Mouse (Mus musculus) neural tube, embryonic 13.5 days (tissue): ENCODE results near the gene Braf. TPM values are rescaled to one million over a fixed set of nuclear protein-coding genes. Genes with fewer than 3 reads are reported as not detected.

Source experiments
- ATAC-seq: fragments of 200-750 bp; cut with Nextera tagmentation; 2 replicates; pipeline ENCODE4 v1.8.0; 2017; ENCODE audit warnings: low read depth, mild to moderate bottlenecking, moderate TSS enrichment, moderate library complexity
- H3K27ac ChIP-seq: fragments of 300-500 bp; sonication (generic); replicated peaks from 2 replicates; pipeline ENCODE4 v1.5.1; 2015; ENCODE audit warnings: moderate library complexity, mild to moderate bottlenecking, inconsistent platforms
- H3K27me3 ChIP-seq: fragments of 300-500 bp; sonication (generic); 2 replicates; pipeline ENCODE4 v1.6.1; 2015; ENCODE audit warnings: mild to moderate bottlenecking, inconsistent platforms
- H3K36me3 ChIP-seq: fragments of 300-500 bp; sonication (generic); 2 replicates; pipeline ENCODE4 v1.6.1; 2015; ENCODE audit warnings: mild to moderate bottlenecking, inconsistent platforms
- H3K4me1 ChIP-seq: fragments of 300-500 bp; sonication (generic); replicated peaks from 2 replicates; pipeline ENCODE4 v1.6.1; 2015; ENCODE audit warnings: inconsistent platforms
- H3K4me2 ChIP-seq: fragments of 300-500 bp; sonication (generic); 2 replicates; pipeline ENCODE4 v1.6.1; 2015; ENCODE audit warnings: inconsistent platforms, mild to moderate bottlenecking, moderate library complexity
- H3K4me3 ChIP-seq: fragments of 300-500 bp; sonication (generic); 2 replicates; pipeline ENCODE4 v1.5.1; 2015; ENCODE audit warnings: mild to moderate bottlenecking, inconsistent platforms
- H3K9ac ChIP-seq: fragments of 300-500 bp; sonication (generic); 2 replicates; pipeline ENCODE4 v1.6.1; 2015; ENCODE audit warnings: moderate library complexity, mild to moderate bottlenecking, inconsistent platforms
- H3K9me3 ChIP-seq: fragments of 300-500 bp; sonication (generic); 2 replicates; pipeline ENCODE4 v1.6.1; 2016; ENCODE audit warnings: inconsistent platforms
- WGBS: fragments of 180-500 bp; shearing (Covaris S2); methylation state at CpG from one replicate; pipeline ENCODE4 v1.1.7; 2015; 5-methylcytosine and 5-hydroxymethylcytosine counted together
- polyA plus RNA-seq: library from polyadenylated mRNA; unstranded; fragments of >200 nt; fragmentation: Nextera tagmentation; extraction: Ambion mirVana; gene quantifications from 2 replicates; pipeline ENCODE4 v1.2.1, GENCODE M21; 2015

The Braf gene
- polyA plus RNA-seq, 1 experiment from 2014 or later, result 25.3 TPM

DNA sequence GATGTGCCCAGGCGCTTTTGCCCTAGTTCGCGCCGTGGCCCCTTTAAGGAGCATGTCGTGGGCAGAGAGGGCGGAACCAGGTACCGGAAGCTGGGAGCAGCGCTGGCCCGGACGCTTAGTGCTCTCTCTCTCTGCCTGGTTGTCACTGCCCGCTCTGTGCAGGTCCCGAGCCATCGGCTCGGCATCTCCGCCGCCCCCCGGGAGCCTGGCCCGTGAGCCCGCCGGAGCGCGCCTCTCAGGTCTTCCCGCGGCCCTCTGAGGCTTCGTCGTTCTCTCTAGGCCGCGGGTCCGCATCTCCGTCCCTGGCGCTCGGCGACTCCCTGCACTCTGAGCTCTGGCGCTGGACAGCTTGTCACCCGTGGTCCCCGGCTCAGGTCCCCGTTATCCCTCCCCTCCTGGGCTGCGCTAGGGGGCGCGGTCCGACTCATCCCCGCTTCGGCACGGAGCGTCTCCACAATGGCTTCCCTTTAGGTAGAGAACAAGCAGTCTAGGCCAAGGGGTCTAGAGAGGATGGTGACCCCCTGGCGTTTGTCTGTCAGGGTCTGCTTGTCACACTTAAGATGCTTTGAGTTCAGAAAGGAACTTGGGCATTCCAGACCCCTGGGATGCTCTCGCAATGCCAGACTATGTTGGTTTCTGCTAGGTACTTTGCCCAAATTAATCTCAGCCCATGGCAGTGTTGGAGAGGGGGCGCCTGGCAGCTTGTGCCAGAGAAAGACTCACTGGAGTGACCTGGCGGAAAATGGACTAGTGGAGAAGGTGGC, 151.3 kb downstream of the Braf start, which contains the start of gene Adck2:
TSS of gene Adck2 (plus strand) at position 83 of the 764 bp plus-strand sequence.
- Histone ChIP-seq H3K36me3 (peaks cover 24% of the 10 kb centered on the region), H3K4me1 (peaks cover 16% of the 10 kb centered on the region), H3K4me2 (peak within 1 kb of the TSS; percentile 90), H3K4me3 (peak within 1 kb of the TSS; percentile 88), H3K27me3 (no peaks in the 10 kb centered on the region), H3K9me3 (no peaks in the 10 kb centered on the region), H3K9ac (peak within 1 kb of the TSS; percentile 93), H3K27ac (peak within 1 kb of the TSS; percentile 97)
- ATAC-seq, result peak; percentile 98
- WGBS, result 1% methylated on average over 48 of the region's 49 CpGs

DNA sequence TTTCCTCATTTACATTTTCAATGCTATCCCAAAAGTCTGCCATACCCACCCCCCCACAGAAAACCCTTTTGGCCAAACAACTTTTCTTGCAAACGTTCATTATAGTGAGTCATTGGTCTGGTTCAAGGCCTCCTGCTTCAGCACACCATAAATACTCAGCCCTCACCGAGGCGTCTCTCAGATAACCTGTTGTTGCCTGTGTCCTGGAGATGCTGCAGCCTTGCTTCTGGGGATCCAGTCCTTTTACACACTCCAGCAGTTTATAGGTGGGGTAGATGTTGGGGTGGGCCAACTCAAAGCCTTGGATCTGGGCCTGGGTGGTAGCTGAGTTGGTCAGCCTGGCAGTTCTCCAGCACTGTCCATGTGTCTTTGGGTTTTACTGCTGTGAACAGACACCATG, 154.8 kb downstream of the Braf start:
- H3K27me3 ChIP-seq, result no peaks in the 10 kb centered on the region
- 76% methylated on average over 3 of the region's 3 CpGs for WGBS
- no peak overlapping the region for H3K27ac ChIP-seq
- no peaks in the 10 kb centered on the region for H3K9me3 ChIP-seq
- no peak overlapping the region for H3K4me3 ChIP-seq
- H3K4me1 ChIP-seq, result peaks cover 16% of the 10 kb centered on the region
- no peak overlapping the region for H3K9ac ChIP-seq
- ATAC-seq, result no peak
- H3K4me2 ChIP-seq, result no peak overlapping the region
- H3K36me3 ChIP-seq, result no peaks in the 10 kb centered on the region

DNA sequence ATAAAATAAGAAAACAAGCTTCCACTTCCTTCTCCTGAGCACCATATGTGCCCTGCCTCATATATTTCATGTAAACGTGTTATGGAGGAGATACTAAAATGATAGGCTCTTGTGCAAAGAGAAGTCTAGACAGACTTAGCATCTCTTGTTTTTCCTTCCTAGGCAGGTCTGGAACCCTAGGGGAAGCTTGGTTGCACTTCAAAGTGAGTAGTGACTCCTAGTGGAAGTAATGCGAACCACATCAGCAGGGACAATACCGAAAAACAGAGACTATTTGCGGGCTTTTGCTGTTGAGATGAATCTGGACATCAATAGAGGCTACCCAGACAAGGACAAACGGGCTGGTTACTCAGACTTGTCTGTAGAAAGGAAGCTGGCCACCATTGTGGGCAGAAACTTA, 157.7 kb downstream of the Braf start:
- no peak overlapping the region for H3K4me3 ChIP-seq
- no peaks in the 10 kb centered on the region for H3K36me3 ChIP-seq
- no peak overlapping the region for H3K4me2 ChIP-seq
- H3K27ac ChIP-seq, result no peak overlapping the region
- peaks cover under 1% of the 10 kb centered on the region; the same call in 1 of the 2 replicates for H3K4me1 ChIP-seq
- no peak for ATAC-seq
- WGBS, result 20% methylated on average over 5 of the region's 5 CpGs
- no peaks in the 10 kb centered on the region for H3K9me3 ChIP-seq
- no peak overlapping the region for H3K9ac ChIP-seq
- no peaks in the 10 kb centered on the region for H3K27me3 ChIP-seq

DNA sequence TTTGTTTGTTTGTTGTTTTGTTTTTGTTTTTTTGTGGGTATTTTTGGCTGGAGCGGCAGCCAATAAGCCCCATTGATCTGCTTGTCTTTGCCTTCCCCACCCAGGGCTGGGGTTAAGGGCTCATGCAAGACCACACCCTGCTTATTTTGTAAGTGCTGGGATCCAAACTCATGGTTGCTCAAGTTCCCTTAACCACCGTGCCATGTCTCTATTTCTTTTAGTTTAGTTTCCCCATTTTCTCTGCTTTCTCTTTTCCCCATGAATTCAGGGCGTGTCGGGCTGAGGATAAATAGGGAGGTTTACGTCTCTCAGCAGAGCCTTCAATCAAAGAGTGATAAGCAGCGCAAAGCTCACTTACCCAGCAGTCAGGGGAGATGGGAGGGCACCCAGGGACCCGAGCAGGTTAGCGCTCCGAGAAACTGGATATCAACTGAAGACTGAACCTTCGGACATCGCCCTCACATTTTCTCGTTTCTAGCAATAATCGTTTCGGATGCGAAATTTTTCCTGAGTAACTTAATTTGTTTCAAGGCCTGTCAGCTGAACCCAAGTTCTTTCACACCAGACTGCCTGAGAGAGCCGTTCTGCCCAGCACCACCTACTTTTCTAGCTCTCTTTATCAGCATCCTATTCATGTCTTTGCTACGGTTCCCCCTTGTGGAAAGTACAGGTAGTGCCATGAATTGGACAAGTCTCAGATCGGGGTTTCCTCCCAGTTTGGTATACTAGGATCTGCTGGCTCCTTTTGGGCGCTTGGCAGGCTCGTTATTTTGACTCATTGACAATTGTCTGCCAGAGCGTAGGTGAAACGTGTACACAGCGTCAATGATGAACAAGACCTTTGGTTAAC, 162.9 kb downstream of the Braf start:
- Histone ChIP-seq H3K27me3 (no peaks in the 10 kb centered on the region), H3K4me1 (peaks cover 26% of the 10 kb centered on the region), H3K9me3 (no peaks in the 10 kb centered on the region), H3K36me3 (no peaks in the 10 kb centered on the region), H3K4me2 (peak overlapping the region; percentile 31), H3K4me3 (no peak overlapping the region; the same call in 1 of the 2 replicates), H3K27ac (no peak overlapping the region), H3K9ac (no peak overlapping the region)
- ATAC-seq, result peak; percentile 30; the same call in 1 of the 2 replicates
- 23% methylated on average over 23 of the region's 23 CpGs for WGBS

DNA sequence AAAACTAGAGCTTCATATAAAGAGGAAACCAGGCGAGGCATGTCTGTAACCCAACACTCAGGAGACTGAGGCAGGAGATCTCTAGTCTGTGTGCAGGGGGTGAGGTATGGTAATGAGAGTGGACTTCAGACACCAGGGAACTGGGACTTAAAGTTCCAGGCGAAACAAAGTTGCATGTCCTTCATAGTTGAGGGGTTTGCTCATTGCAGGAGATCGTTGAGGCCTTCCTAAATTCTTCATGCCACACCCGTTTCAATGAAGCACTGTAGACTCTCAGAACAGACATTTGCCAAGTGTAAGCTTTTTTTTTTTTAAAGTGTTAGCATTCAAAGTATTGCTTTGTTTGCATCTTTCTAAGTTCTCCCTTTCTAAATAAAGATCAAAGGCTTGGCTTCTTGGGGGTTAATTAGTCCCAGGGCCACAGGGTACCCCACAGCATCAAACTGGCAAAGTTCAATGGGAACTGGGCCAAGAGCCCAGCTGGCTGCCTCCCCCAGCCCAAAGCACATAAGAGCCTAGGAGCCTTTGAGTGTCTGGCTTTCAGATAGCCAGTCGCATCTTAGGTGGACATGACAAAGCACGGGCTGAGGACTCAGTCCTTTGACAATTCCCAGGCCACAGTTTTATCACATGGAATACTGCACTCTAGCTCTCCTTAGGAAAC, 165.9 kb downstream of the Braf start:
- Histone ChIP-seq H3K9me3 (no peaks in the 10 kb centered on the region), H3K9ac (no peak overlapping the region), H3K27ac (peak overlapping the region; percentile 61), H3K36me3 (no peaks in the 10 kb centered on the region), H3K4me3 (no peak overlapping the region), H3K4me1 (peaks cover 51% of the 10 kb centered on the region), H3K27me3 (no peaks in the 10 kb centered on the region), H3K4me2 (no peak overlapping the region)
- WGBS, result 44% methylated on average over 6 of the region's 6 CpGs
- ATAC-seq, result no peak

DNA sequence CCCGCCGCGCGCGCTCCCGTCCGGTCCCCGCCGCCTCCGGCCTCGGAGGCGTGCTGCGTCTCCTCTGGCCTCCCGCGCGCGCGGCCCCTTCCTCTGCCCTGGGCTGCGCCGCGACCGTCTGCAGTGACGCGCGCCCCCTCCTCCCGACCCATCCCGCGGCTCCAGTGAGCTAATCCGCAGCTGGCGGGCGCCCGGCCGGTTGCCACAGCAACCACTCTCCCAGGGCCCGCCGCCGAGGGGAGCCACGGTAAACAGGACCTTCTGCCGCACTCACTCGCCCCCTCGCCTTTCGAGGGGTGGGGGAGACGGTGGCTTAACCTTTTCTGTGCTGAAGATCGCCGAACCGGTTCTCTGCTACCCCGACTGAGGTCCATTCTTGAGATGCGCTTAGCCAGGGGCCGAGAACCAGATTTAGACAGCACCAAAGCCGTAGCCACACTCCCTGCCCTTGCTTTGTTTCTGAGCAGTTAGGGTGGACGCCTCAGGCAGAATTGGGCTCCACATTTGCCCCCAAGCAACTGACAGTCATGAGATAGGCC, 167.5 kb downstream of the Braf start, which contains the start of gene Dennd2a:
TSS of gene Dennd2a (minus strand) at position 145 of the 539 bp plus-strand sequence.
- peak within 1 kb of the TSS; percentile 98 for H3K9ac ChIP-seq
- H3K27me3 ChIP-seq, result no peaks in the 10 kb centered on the region
- no peaks in the 10 kb centered on the region for H3K9me3 ChIP-seq
- peaks cover 8% of the 10 kb centered on the region; the same call in 1 of the 2 replicates for H3K36me3 ChIP-seq
- peak within 1 kb of the TSS; percentile 97 for H3K27ac ChIP-seq
- 2% methylated on average over 42 of the region's 50 CpGs for WGBS
- peaks cover 55% of the 10 kb centered on the region for H3K4me1 ChIP-seq
- ATAC-seq, result peak; percentile 96
- H3K4me3 ChIP-seq, result peak within 1 kb of the TSS; percentile 91
- peak within 1 kb of the TSS; percentile 65 for H3K4me2 ChIP-seq

DNA sequence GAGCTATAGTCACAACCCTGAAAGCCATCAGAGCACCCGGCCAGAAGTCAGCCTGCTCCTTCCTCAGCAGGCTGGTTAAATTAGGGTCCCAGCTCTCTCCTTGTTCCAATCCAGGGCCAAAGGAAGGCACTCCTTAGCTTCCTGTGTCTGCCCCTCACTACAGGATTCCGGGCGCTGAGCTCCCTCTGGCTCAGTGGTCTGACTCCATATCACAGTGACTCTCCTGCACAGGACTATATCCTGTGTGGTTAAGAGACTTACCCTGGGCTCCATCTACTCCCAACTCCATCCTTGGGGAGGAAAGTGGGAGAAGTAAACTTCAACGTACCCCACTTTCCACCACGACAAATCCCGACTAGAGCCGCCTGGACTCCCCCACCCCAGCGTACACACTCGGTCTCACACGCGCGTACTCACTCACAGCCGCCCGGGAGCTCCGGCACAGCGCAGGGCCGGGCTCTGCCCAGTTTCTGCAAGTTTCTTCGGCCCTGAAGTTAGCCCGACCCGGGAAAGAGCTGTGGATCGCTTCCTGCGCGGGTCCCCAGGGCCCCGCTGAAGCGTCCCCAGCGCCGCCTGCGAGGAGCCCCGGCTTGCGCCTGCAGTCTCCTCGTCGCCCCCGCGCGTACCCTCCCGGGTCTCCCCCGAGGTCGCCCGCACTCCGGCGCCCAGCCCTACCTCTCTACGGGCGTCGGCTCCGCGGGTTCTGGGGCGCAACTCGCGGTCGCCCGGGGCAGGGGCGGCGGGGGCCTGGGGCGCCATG, 168.2 kb downstream of the Braf start:
- H3K27me3 ChIP-seq, result no peaks in the 10 kb centered on the region
- peak overlapping the region; percentile 65 for H3K4me2 ChIP-seq
- H3K4me3 ChIP-seq, result peak overlapping the region; percentile 91
- H3K36me3 ChIP-seq, result peaks cover 8% of the 10 kb centered on the region; the same call in 1 of the 2 replicates
- under 1% methylated on average over 50 of the region's 54 CpGs for WGBS
- H3K4me1 ChIP-seq, result peaks cover 55% of the 10 kb centered on the region
- peak overlapping the region; percentile 98 for H3K9ac ChIP-seq
- H3K9me3 ChIP-seq, result no peaks in the 10 kb centered on the region
- peak; percentile 75 for ATAC-seq
- peak overlapping the region; percentile 97 for H3K27ac ChIP-seq

DNA sequence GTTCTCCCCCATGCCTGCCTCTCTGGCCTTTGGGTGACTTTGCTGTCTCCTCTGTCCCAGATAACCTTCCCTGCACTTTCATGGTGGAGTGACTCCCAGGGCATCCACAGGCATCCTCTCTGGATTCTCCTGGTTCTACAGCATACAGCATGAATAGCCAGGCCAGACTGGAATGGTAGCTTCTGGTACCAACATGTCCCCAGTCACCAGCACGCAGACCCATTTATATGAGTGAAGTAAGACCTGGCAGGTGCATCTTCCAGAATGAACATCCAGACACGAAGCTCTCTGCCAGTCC, 169.7 kb downstream of the Braf start:
- WGBS, result 63% methylated on average over 2 of the region's 2 CpGs
- peak overlapping the region; percentile 91 for H3K4me3 ChIP-seq
- H3K9me3 ChIP-seq, result no peaks in the 10 kb centered on the region
- H3K4me2 ChIP-seq, result peak overlapping the region; percentile 65
- H3K4me1 ChIP-seq, result peaks cover 56% of the 10 kb centered on the region
- H3K27ac ChIP-seq, result no peak overlapping the region; the same call in 1 of the 2 replicates
- ATAC-seq, result no peak
- peaks cover 15% of the 10 kb centered on the region for H3K36me3 ChIP-seq
- H3K9ac ChIP-seq, result peak overlapping the region; percentile 54
- no peaks in the 10 kb centered on the region for H3K27me3 ChIP-seq

DNA sequence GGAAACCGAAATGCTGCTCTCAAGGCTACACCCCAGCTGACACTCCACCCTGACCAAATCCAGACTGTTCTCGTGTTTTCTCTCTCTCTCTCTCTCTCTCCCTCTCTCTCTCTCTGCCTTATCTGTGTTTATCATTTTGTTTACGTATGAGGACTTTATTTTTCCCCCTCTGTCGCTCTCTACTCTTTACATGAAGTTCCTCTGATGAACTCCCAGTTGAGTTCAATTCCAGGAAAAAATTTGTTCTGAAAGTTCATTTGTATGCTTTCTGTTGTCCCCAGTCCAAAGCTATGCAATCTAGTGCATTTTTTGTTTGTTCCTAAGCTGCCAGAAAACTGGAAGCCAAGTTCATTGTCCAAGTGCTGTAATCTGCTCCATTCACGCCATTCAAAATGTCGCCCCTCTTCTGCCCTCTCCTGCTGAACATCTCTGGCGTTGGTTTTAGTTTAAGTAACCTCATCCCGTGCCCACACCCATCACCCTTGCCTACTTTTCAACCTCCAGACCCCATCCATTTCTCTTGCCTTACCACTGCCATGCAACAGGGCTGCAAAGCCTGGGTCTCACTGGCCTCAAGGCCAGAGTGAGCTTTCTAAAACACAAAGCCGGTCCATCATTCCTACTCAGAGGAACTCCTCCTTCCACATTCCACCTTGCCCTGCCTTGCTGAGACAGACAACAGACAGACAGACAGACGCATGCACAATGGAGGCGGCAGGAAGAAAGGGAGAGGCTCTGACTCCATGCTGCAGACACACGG, 170.2 kb downstream of the Braf start:
- no peak overlapping the region; the same call in 1 of the 2 replicates for H3K27ac ChIP-seq
- WGBS, result 72% methylated on average over 12 of the region's 12 CpGs
- no peak for ATAC-seq
- H3K4me2 ChIP-seq, result peak overlapping the region; percentile 65
- H3K27me3 ChIP-seq, result no peaks in the 10 kb centered on the region
- peaks cover 55% of the 10 kb centered on the region for H3K4me1 ChIP-seq
- H3K9ac ChIP-seq, result peak overlapping the region; percentile 54
- H3K36me3 ChIP-seq, result peaks cover 15% of the 10 kb centered on the region
- H3K4me3 ChIP-seq, result peak overlapping the region; percentile 91
- H3K9me3 ChIP-seq, result no peaks in the 10 kb centered on the region
